Mouse (Mus musculus) heart, embryonic 11.5 days (tissue): ENCODE data around the gene Atp2b1. TPM values are rescaled to one million over a fixed set of nuclear protein-coding genes. Genes with fewer than 3 reads are reported as not detected.

ENCODE experiments used
- ATAC-seq: fragments of 200-750 bp; cut with Nextera tagmentation; replicated peaks from 2 replicates; pipeline ENCODE4 v1.8.0; 2017; ENCODE audit warnings: moderate library complexity; ENCODE audit not compliant: insufficient number of reproducible peaks, low FRiP score, low TSS enrichment
- H3K27ac ChIP-seq: fragments of 300-500 bp; sonication (generic); 2 replicates; pipeline ENCODE4 v1.5.1; 2014; ENCODE audit warnings: mild to moderate bottlenecking, low read depth, low read length
- H3K27me3 ChIP-seq: fragments of 300-500 bp; sonication (generic); 2 replicates; pipeline ENCODE4 v1.6.1; 2014; ENCODE audit warnings: mild to moderate bottlenecking, low read length, mixed read lengths; ENCODE audit not compliant: control insufficient read depth, insufficient read depth
- H3K36me3 ChIP-seq: fragments of 300-500 bp; sonication (generic); 2 replicates; pipeline ENCODE4 v1.6.1; 2014; ENCODE audit warnings: mild to moderate bottlenecking, low read length, moderate library complexity, mixed read lengths; ENCODE audit not compliant: control insufficient read depth, insufficient read depth
- H3K4me1 ChIP-seq: fragments of 300-500 bp; sonication (generic); 2 replicates; pipeline ENCODE4 v1.6.1; 2014; ENCODE audit warnings: low read length; ENCODE audit not compliant: control insufficient read depth, insufficient read depth
- H3K4me2 ChIP-seq: fragments of 300-500 bp; sonication (generic); 2 replicates; pipeline ENCODE4 v1.6.1; 2014; ENCODE audit warnings: mild to moderate bottlenecking, moderate library complexity
- H3K4me3 ChIP-seq: fragments of 300-500 bp; sonication (generic); 2 replicates; pipeline ENCODE4 v1.5.1; 2014; ENCODE audit warnings: low read depth, low read length
- H3K9ac ChIP-seq: fragments of 300-500 bp; sonication (generic); 2 replicates; pipeline ENCODE4 v1.6.1; 2014; ENCODE audit warnings: mild to moderate bottlenecking, low read depth, low read length, moderate library complexity
- H3K9me3 ChIP-seq: fragments of 300-500 bp; sonication (generic); replicated peaks from 2 replicates; pipeline ENCODE4 v1.6.1; 2016; ENCODE audit warnings: low read length; ENCODE audit not compliant: control insufficient read depth
- WGBS: fragments of 180-500 bp; shearing (Covaris S2); extraction: QIAGEN DNeasy Blood & Tissue Kit; methylation state at CpG from one replicate; pipeline ENCODE4 v1.1.7; 2014; ENCODE audit not compliant: insufficient replicate concordance; 5-methylcytosine and 5-hydroxymethylcytosine counted together
- polyA plus RNA-seq: library from polyadenylated mRNA; unstranded; fragments of >200 nt; fragmentation: Nextera tagmentation; extraction: Ambion mirVana; gene quantifications from 2 replicates; pipeline ENCODE4 v1.2.1, GENCODE M21; 2014

Gene Atp2b1
- polyA plus RNA-seq, 1 experiment from 2014 or later = 104 TPM

- no peak for ATAC-seq
- Histone ChIP-seq H3K27ac (peak overlapping the region; percentile 29; the same call in 1 of the 2 replicates), H3K27me3 (no peaks in the 10 kb centered on the region), H3K36me3 (peaks cover 4% of the 10 kb centered on the region; the same call in 1 of the 2 replicates), H3K4me3 (no peak overlapping the region), H3K4me2 (no peak overlapping the region), H3K4me1 (peaks cover 31% of the 10 kb centered on the region), H3K9ac (no peak overlapping the region), H3K9me3 (peaks cover 4% of the 10 kb centered on the region)
- WGBS = 46% methylated on average over 7 of the region's 7 CpGs
These were observed 15.2 kb downstream of the Atp2b1 start for GRCm38 (mm10) chr10:98929444-98929843.

GRCm38 (mm10) chr10:98930143-98930542 is 15.9 kb downstream of the Atp2b1 start:
- H3K4me2 ChIP-seq = peak overlapping the region; percentile 46
- H3K4me3 ChIP-seq = 0 out of 2 replicates have a peak overlapping the region, but pooled peaks have one; percentile 5
- no peaks in the 10 kb centered on the region for H3K27me3 ChIP-seq
- peaks cover 5% of the 10 kb centered on the region; the same call in 1 of the 2 replicates for H3K36me3 ChIP-seq
- no peak overlapping the region; the same call in 1 of the 2 replicates for H3K27ac ChIP-seq
- H3K4me1 ChIP-seq = peaks cover 31% of the 10 kb centered on the region
- 0 out of 2 replicates have a peak overlapping the region, but pooled peaks have one; percentile 16 for H3K9ac ChIP-seq
- peaks cover 4% of the 10 kb centered on the region for H3K9me3 ChIP-seq
- no peak for ATAC-seq
- WGBS = 37% methylated on average over 11 of the region's 11 CpGs

GRCm38 (mm10) chr10:98940137-98940536 is 25.9 kb downstream of the Atp2b1 start:
- Histone ChIP-seq H3K9ac (no peak overlapping the region), H3K4me1 (no peaks in the 10 kb centered on the region), H3K9me3 (no peaks in the 10 kb centered on the region), H3K4me2 (no peak overlapping the region), H3K36me3 (no peaks in the 10 kb centered on the region), H3K27ac (no peak overlapping the region), H3K4me3 (no peak overlapping the region), H3K27me3 (no peaks in the 10 kb centered on the region)
- ATAC-seq = no peak
- 88% methylated on average over 4 of the region's 4 CpGs for WGBS

- Histone ChIP-seq H3K36me3 (no peaks in the 10 kb centered on the region), H3K9me3 (no peaks in the 10 kb centered on the region), H3K4me2 (no peak overlapping the region), H3K27me3 (no peaks in the 10 kb centered on the region), H3K9ac (no peak overlapping the region), H3K4me1 (no peaks in the 10 kb centered on the region), H3K4me3 (no peak overlapping the region), H3K27ac (no peak overlapping the region)
- WGBS = 86% methylated on average over 2 of the region's 2 CpGs
- no peak for ATAC-seq
These were observed 26.6 kb downstream of the Atp2b1 start for GRCm38 (mm10) chr10:98940799-98941198.

GRCm38 (mm10) chr10:98941991-98942390 is 27.8 kb downstream of the Atp2b1 start:
- Histone ChIP-seq H3K4me2 (no peak overlapping the region), H3K27ac (no peak overlapping the region), H3K4me1 (no peaks in the 10 kb centered on the region), H3K9me3 (no peaks in the 10 kb centered on the region), H3K9ac (no peak overlapping the region), H3K27me3 (no peaks in the 10 kb centered on the region), H3K36me3 (no peaks in the 10 kb centered on the region), H3K4me3 (no peak overlapping the region)
- 68% methylated on average over 6 of the region's 6 CpGs for WGBS
- ATAC-seq = no peak

- ATAC-seq = no peak
- no peaks in the 10 kb centered on the region for H3K36me3 ChIP-seq
- 88% methylated on average over 8 of the region's 8 CpGs for WGBS
- H3K27ac ChIP-seq = no peak overlapping the region
- H3K9me3 ChIP-seq = no peaks in the 10 kb centered on the region
- H3K27me3 ChIP-seq = no peaks in the 10 kb centered on the region
- no peak overlapping the region for H3K4me2 ChIP-seq
- no peak overlapping the region for H3K9ac ChIP-seq
- no peak overlapping the region for H3K4me3 ChIP-seq
- H3K4me1 ChIP-seq = peaks cover 3% of the 10 kb centered on the region; the same call in 1 of the 2 replicates
These were observed 28.8 kb downstream of the Atp2b1 start for GRCm38 (mm10) chr10:98942999-98943398.

GRCm38 (mm10) chr10:98943894-98944293 is 29.7 kb downstream of the Atp2b1 start:
- ATAC-seq = no peak
- H3K9ac ChIP-seq = no peak overlapping the region
- no peak overlapping the region for H3K27ac ChIP-seq
- H3K27me3 ChIP-seq = no peaks in the 10 kb centered on the region
- peaks cover 3% of the 10 kb centered on the region; the same call in 1 of the 2 replicates for H3K4me1 ChIP-seq
- WGBS = 88% methylated on average over 8 of the region's 8 CpGs
- no peaks in the 10 kb centered on the region for H3K9me3 ChIP-seq
- H3K36me3 ChIP-seq = no peaks in the 10 kb centered on the region
- no peak overlapping the region for H3K4me3 ChIP-seq
- H3K4me2 ChIP-seq = no peak overlapping the region

- no peak overlapping the region for H3K9ac ChIP-seq
- ATAC-seq = no peak
- no peak overlapping the region for H3K27ac ChIP-seq
- peaks cover 8% of the 10 kb centered on the region; the same call in 1 of the 2 replicates for H3K4me1 ChIP-seq
- no peaks in the 10 kb centered on the region for H3K36me3 ChIP-seq
- no peak overlapping the region for H3K4me2 ChIP-seq
- H3K27me3 ChIP-seq = no peaks in the 10 kb centered on the region
- H3K9me3 ChIP-seq = no peaks in the 10 kb centered on the region
- no peak overlapping the region for H3K4me3 ChIP-seq
- WGBS = 87% methylated on average over 9 of the region's 9 CpGs
These were observed 32.0 kb downstream of the Atp2b1 start for GRCm38 (mm10) chr10:98946031-98946791.

GRCm38 (mm10) chr10:98947206-98947605 is 33.0 kb downstream of the Atp2b1 start:
- 39% methylated on average over 2 of the region's 2 CpGs for WGBS
- Histone ChIP-seq H3K4me3 (no peak overlapping the region), H3K4me1 (peaks cover 15% of the 10 kb centered on the region; the same call in 1 of the 2 replicates), H3K36me3 (no peaks in the 10 kb centered on the region), H3K27ac (no peak overlapping the region), H3K27me3 (no peaks in the 10 kb centered on the region), H3K9me3 (no peaks in the 10 kb centered on the region), H3K4me2 (no peak overlapping the region), H3K9ac (no peak overlapping the region)
- ATAC-seq = no peak
